Mouse (Mus musculus) left cerebral cortex, adult 18-20 months (tissue): Measurements from ENCODE around the gene Ddx21. TPM values are rescaled to one million over a fixed set of nuclear protein-coding genes. Genes with fewer than 3 reads are reported as not detected.

Source experiments
- total RNA-seq, 2 experiments: library from RNA; stranded (reverse); gene quantifications; 2 replicates each; pipeline ENCODE4 v1.2.3; 2021

The Ddx21 gene
- total RNA-seq, 2 experiments from 2014 or later = 21.1 to 21.3 TPM

Other genes with a start within 250 kb of the Ddx21 start
- gene Hk1, start 222.4 kb downstream of the Ddx21 start, total RNA-seq = 100 to 1,000 TPM; 311 to 318 TPM
- 1 to 10 TPM; 5.9 to 7.2 TPM for gene Hkdc1, start 179.8 kb downstream of the Ddx21 start, total RNA-seq
- 1 to 10 TPM in 1 of 2 experiments, under 1 TPM in 1; 0.72 to 1.3 TPM for gene 4930507D05Rik, start 152.8 kb downstream of the Ddx21 start, total RNA-seq
- gene Supv3l1, start 152.5 kb downstream of the Ddx21 start, total RNA-seq = 10 to 100 TPM; 22.0 to 23.7 TPM
- 10 to 100 TPM; 49.5 to 51.0 TPM for gene Vps26a, start 115.5 kb downstream of the Ddx21 start, total RNA-seq
- gene Srgn, start 74.8 kb downstream of the Ddx21 start, total RNA-seq = 10 to 100 TPM in 1 of 2 experiments, 1 to 10 TPM in 1; 8.0 to 10.0 TPM
- gene Kif1bp, start 23.8 kb downstream of the Ddx21 start, total RNA-seq = 100 to 1,000 TPM; 179 to 185 TPM
- 100 to 1,000 TPM in 1 of 2 experiments, 10 to 100 TPM in 1; 89.0 to 101 TPM for gene Ddx50, start 48.9 kb upstream of the Ddx21 start, total RNA-seq
- 1 to 10 TPM; 3.3 to 4.4 TPM for gene Stox1, start 123.8 kb upstream of the Ddx21 start, total RNA-seq
- gene Ccar1, start 190.0 kb upstream of the Ddx21 start, total RNA-seq = 10 to 100 TPM; 46.5 to 47.9 TPM